Mouse (Mus musculus): ENCODE data around the gene Prune2. TPM values are rescaled to one million over a fixed set of nuclear protein-coding genes. Genes with fewer than 3 reads are reported as not detected.

Gene Prune2
- total RNA-seq, 2 experiments from 2014 or later, result 22.6 to 25.2 TPM

DNA sequence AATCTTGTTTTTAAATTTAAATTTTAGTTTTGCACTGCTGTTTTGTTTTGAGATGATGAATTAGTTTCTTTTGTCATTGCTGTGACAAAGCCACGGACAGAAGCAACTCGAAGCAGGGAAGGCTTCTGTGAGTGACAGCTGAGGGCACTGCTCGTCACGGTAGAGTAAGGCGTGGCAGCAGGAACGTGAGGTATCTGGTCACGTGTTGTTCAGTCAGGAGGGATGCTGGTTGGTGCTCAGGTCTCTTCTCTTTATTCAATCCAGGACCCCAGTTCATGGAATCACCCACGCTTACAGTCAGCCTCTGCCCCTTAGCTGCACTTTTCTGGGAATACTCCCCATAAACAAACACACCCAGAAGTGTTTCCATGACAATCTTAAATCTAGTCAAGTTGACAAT, 38.3 kb downstream of the Prune2 start:
- intact Hi-C loops (cut with DNase I), result no loop called here
- DNase-seq, result no peak

DNA sequence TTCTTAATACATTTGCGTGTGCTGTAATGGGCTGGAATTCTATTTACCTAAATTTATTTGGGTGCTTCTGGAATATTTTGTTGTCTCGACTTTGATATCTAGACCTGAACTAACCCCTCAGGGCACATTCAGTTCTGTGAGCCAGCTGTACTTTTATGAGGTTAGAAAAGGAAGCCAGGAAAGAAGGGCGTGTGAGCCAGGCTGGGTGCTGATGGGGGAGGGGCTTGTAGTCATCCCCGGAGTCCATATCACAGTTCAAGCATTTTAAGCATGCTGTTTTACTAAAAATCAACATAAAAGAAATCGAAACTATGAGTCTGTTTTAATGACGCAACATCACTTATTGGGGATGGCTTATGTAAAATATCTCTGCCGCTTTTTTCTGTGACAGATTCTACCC, 42.0 kb downstream of the Prune2 start:
- intact Hi-C loops (cut with DNase I), result no loop called here
- peak in 1 of 2 experiments; percentile 10 for DNase-seq

GRCm38 (mm10) chr19:17006220-17006907, 50.4 kb downstream of the Prune2 start:
- intact Hi-C loops (cut with DNase I), result no loop called here
- no peak for DNase-seq

DNA sequence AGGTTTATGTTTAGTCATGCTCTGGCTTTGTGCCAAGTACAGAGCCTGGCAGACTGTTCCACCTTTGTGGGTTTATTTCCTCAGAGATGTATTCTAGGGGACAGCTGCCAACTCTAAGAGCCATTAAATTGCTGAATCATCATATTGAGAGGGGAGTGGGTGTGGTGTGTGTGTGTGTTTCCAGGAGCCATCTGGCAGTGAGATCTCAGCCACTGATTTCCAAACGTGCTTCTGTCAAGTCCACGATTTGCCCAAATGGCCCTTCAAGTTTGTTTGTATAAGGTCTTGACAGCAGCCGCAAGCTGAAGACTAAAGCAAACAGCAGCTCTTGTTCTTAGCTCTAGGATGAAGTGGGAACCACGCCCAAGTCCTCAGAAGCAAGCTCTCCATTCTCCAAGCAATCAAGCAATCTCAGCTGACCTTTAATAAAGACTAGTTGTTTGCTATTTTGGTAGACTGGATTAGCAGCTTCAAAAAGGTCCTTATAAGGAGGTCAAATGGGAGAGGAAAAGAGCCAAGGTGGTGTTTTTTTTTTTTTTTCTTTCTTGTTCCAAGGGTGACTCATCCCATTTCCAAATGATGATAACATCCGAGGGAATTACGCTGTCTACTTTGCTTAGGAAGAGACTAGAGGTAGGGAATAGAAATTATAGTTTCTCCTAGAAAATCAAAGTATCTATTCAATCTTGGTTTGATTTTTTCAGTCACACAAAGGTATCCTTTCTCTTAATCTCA, 55.5 kb downstream of the Prune2 start:
- intact Hi-C loops (cut with DNase I), result no loop called here
- peak; percentile 17 to 49 for DNase-seq

GRCm38 (mm10) chr19:17013085-17013484, 57.2 kb downstream of the Prune2 start:
- DNase-seq, result no peak
- intact Hi-C loops (cut with DNase I), result no loop called here

- peak in 1 of 2 experiments; percentile 5 for DNase-seq
- intact Hi-C loops (cut with DNase I), result no loop called here
Measured at GRCm38 (mm10) chr19:17014337-17015124, 58.6 kb downstream of the Prune2 start.

GRCm38 (mm10) chr19:17024748-17025147, 68.8 kb downstream of the Prune2 start:
- intact Hi-C loops (cut with DNase I), result no loop called here
- DNase-seq, result no peak

GRCm38 (mm10) chr19:17030276-17030675, 74.4 kb downstream of the Prune2 start:
- peak; percentile 61 to 72 for DNase-seq
- intact Hi-C loops (cut with DNase I), result loop anchor here (1.0 to 2.0 kb wide), 2 partner anchors 127 to 230 kb away; no protein-coding TSS in a partner anchor

DNA sequence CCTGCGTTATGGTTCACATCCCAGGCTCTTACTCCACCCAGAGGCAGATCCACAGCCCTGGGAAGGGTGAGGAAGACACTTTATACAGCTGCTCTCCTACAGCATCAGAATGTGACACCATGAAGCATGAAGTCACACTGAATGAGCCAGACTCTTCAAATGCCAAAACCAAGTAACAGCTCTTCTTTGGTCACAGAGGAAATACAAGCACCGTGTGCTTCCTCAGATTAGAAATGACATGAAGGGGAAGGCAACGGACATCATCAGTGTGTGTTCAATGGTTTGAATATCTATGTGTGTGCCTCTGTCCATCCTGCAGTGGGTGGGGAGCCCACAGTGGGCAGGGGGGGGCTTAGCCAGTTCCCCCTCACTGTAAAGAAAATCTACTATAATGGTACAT, 76.4 kb downstream of the Prune2 start:
- no peak for DNase-seq
- intact Hi-C loops (cut with DNase I), result no loop called here

DNA sequence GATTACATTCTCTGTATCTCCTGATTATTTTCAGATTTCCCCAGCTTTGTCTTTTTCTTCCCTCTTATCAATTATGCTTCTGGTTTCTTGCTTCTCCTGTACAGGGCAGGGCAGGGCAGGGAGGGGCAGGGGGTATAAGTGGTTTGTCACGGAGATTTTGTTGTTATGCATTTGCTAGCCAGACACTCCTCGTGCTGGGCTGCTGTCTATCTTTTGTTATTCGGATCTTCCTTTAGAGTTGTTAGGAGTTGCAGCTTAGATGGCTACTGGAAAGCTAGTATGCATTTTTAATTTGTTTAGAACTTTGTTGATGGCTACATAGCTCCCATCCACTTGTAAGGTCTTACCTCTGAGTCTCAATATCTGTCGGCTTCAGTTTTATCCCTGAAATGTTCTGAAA, 91.0 kb downstream of the Prune2 start:
- no peak for DNase-seq
- intact Hi-C loops (cut with DNase I), result no loop called here

- intact Hi-C loops (cut with DNase I), result no loop called here
- no peak for DNase-seq
Measured at GRCm38 (mm10) chr19:17055892-17056291, 100.0 kb downstream of the Prune2 start.

DNA sequence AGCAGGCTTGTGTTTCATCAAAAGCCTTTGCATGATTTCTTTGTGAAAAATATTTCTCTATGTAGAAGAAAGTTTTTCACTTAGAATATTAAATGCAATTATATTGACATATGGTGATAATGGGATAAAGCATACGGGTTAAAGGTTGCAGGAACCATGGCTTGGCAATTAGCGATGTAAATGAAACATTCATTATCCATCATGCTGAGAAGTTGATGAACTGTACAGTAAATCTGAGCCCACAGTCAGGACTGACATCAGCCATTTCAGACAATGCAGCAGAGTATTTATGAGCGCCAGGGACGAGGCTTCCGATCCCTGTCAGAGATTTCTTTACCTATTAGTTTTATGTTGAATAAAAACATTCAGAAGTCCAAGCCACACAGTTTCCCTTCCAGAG, 104.2 kb downstream of the Prune2 start:
- no peak for DNase-seq
- intact Hi-C loops (cut with DNase I), result no loop called here

DNA sequence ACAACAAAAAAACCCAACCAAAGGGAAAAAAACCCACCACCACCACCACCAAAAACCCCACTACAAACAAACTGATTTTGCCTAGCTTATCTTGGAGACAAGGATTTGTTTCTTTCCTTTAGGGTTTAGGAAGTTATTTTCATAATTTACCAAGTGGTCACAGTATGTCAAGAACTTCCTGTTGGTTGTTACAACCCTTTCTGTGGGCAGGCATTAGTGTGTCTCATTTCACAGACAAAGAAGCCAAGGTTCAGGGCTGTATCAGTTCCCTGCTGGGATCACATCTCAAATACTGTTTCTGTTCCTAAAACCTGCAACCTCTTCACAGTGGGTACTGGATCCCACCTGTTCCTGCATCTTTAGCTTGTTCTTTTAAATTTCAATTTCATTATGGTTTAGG, 108.5 kb downstream of the Prune2 start:
- DNase-seq, result no peak
- intact Hi-C loops (cut with DNase I), result no loop called here

DNA sequence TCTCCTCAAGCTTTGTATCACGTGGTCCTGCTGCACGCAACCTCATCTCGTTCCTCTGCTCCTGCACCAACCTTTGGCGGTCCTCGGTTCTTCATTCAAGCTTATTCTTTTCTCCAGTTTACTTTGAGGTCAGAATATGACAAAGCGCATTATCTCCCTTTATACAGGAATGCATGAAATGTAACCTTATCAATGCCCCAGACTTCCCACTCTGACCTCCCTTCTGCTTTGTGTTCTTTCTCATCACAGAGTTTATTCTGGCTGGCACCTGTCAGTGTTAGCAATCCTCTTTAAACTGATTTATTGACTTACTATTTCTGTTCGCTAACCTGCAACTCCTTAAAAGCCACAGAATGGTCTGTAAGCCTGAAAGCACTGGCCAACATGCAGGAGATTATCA, 113.1 kb downstream of the Prune2 start:
- intact Hi-C loops (cut with DNase I), result no loop called here
- DNase-seq, result no peak

GRCm38 (mm10) chr19:17071205-17071604, 115.3 kb downstream of the Prune2 start:
- intact Hi-C loops (cut with DNase I), result no loop called here
- no peak for DNase-seq

- intact Hi-C loops (cut with DNase I), result no loop called here
- DNase-seq, result no peak
Measured at GRCm38 (mm10) chr19:17072245-17072644, 116.3 kb downstream of the Prune2 start.

DNA sequence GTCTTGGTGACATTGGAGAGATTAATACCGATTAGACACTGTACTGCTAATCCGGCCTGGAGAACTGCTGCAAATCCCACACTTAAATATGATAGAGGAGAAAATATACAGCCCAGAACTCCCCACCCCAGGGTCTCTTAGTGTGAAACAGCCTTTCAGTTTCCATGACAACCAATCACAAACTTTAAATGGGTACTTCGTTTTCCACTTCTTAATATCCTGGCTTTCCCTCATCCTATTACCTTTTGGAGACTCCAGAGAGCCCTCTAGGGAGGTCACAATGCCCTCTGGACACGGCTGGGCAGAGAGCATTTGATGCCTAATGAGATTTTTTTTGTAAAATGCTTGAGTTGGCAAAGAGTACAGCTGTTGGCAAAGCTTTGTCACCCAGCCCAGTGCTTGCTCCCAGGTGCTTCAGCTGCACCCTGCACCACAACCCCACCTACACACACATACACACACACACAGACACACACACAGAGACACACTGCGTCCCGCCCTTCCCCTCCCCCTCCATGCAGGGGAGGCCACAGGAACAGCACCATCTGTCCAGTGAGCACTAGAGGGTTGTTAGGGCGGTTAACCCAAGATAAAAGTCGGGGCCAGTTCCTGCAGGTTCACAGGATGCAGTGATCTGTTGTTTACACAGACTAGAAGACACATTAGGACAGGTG, 122.9 kb downstream of the Prune2 start:
- intact Hi-C loops (cut with DNase I), result no loop called here
- DNase-seq, result no peak

DNA sequence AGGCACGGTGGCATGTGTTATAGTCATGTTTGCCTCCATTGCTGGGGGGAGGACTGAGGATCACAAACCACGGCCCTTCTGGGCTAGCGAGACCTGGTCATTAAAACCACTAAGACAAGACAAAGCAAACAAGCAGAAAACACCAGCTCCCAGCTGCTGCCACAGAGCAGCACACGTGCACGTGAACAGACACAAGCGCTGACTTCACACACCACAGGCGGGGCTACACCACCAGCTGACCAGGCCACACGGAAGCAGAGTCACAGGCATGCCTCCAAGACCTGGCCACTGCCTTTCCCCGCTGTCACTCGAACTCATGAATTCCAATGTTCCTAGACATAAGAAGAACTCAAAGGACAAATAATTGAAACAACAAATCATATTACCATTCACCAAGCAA, 125.5 kb downstream of the Prune2 start:
- no peak for DNase-seq
- intact Hi-C loops (cut with DNase I), result no loop called here

DNA sequence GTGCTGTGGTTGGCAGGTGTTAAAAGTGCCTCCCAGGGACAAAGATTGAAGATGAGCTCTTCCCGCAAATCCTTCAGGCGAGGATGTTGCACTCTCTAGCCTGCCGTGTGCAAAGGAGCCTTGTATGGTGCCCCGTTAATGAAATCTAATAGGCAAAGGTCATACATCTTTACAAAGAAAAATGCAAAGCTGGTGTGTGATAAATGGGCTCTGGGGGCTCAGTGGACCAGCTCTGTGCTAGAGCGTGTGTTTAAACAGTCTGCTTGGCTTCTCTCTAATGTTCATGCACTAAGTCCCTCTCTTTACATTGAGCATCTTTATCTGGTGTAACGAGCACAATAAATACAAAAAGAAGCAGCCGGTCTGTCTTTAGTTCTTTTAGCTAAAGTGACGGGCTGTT, 138.1 kb downstream of the Prune2 start:
- intact Hi-C loops (cut with DNase I), result no loop called here

GRCm38 (mm10) chr19:17096338-17096737, 140.4 kb downstream of the Prune2 start:
- intact Hi-C loops (cut with DNase I), result no loop called here
- no peak for DNase-seq

More for the DNA sequence above, 138.1 kb downstream of the Prune2 start:
- DNase-seq, result no peak

DNA sequence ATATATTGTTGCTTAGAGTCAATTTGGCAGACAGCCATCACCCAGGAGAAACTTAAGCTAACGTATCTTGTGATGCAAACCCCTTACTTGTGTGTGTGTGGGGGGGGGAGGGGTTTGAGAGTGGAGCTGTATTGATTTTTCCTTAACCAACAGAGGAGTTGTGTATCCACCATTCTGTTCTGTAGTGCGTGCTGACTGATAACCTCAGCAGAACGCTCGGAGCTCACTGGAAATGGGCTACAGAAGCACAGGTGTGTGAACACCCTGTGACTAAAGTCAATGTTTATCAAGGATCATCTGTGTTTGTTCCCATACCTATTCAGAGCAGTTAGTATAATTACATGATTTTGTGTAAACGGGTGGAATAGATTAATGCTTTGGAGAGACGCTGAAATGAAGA, 141.3 kb downstream of the Prune2 start:
- DNase-seq, result no peak
- intact Hi-C loops (cut with DNase I), result no loop called here
